8 mouse cellular contexts compared by ENCODE assay signal in genomic region chr3:146406007-146406341, GRCm38 (mm10). TPM values are rescaled to one million over a fixed set of nuclear protein-coding genes. Genes with fewer than 3 reads are reported as not detected.
A peak's percentile ranks its signal among the peaks of the same experiment; 100 is the strongest.
DNase-seq lines count a peak whose midpoint lies in the region; ATAC-seq and TF ChIP-seq lines count a peak whose summit lies in the region.

No protein-coding gene starts in this region.

- DNase-seq in urinary bladder, adult 18-20 months (ENCODE audit: low spot score in 2 of 2) = peak; percentile 51 to 76
- DNase-seq in urinary bladder, postnatal 10 days (ENCODE audit: low spot score) = no peak
- no peak for DNase-seq in hindbrain, postnatal 0 days (ENCODE audit: low spot score)
- DNase-seq in left cerebral cortex, adult 18-20 months (ENCODE audit: low spot score in 2 of 2) = no peak
- no peak for DNase-seq in thymus, postnatal 14 days

- H3K27me3 ChIP-seq in hindbrain, postnatal 0 days (ENCODE audit: insufficient read depth, low read length) = no peaks in the 10 kb centered on the region
- no peaks in the 10 kb centered on the region for H3K27me3 ChIP-seq in liver, embryonic 15.5 days
- no peaks in the 10 kb centered on the region for H3K27me3 ChIP-seq in stomach, embryonic 14.5 days (ENCODE audit: control insufficient read depth, insufficient read depth, low read length)

- H3K36me3 ChIP-seq in hindbrain, postnatal 0 days (ENCODE audit: insufficient read depth, low read length) = no peaks in the 10 kb centered on the region
- H3K36me3 ChIP-seq in liver, embryonic 15.5 days (replicated peaks) = peaks cover 45% of the 10 kb centered on the region
- H3K36me3 ChIP-seq in stomach, embryonic 14.5 days (ENCODE audit: control insufficient read depth, insufficient read depth, low read length) = no peaks in the 10 kb centered on the region

- no peak for ATAC-seq in hindbrain, postnatal 0 days
- no peak for ATAC-seq in liver, embryonic 15.5 days (ENCODE audit: insufficient read depth)
- ATAC-seq in stomach, embryonic 14.5 days (ENCODE audit: insufficient number of reproducible peaks, insufficient read depth, low FRiP score, low read depth) = peak; percentile 29; the same call in 1 of the 2 replicates
- ATAC-seq in CD4-positive, CD25-positive, alpha-beta regulatory T cell, adult 4 months = no peak

- H3K4me1 ChIP-seq in hindbrain, postnatal 0 days (ENCODE audit: insufficient read depth, low read length) = peaks cover 21% of the 10 kb centered on the region
- peaks cover 73% of the 10 kb centered on the region for H3K4me1 ChIP-seq in liver, embryonic 15.5 days (replicated peaks)
- H3K4me1 ChIP-seq in stomach, embryonic 14.5 days (ENCODE audit: control insufficient read depth, insufficient read depth, low read length) = peaks cover 14% of the 10 kb centered on the region

- no peaks in the 10 kb centered on the region for H3K9me3 ChIP-seq in hindbrain, postnatal 0 days (ENCODE audit: low read length)
- no peaks in the 10 kb centered on the region for H3K9me3 ChIP-seq in liver, embryonic 15.5 days (replicated peaks)
- no peaks in the 10 kb centered on the region for H3K9me3 ChIP-seq in stomach, embryonic 14.5 days (ENCODE audit: control insufficient read depth, low read depth, low read length)

- WGBS in hindbrain, postnatal 0 days = 54% methylated on average over 5 of the region's 5 CpGs
- WGBS in liver, embryonic 15.5 days (ENCODE audit: insufficient replicate concordance) = 42% methylated on average over 5 of the region's 5 CpGs
- WGBS in stomach, embryonic 14.5 days = 52% methylated on average over 5 of the region's 5 CpGs

- H3K4me2 ChIP-seq in hindbrain, postnatal 0 days (ENCODE audit: low read depth, low read length) = peak overlapping the region; percentile 76
- H3K4me2 ChIP-seq in liver, embryonic 15.5 days = peak overlapping the region; percentile 94
- H3K4me2 ChIP-seq in stomach, embryonic 14.5 days (replicated peaks; ENCODE audit: low read depth, low read length) = peak overlapping the region; percentile 70

- peak overlapping the region; percentile 86 for H3K9ac ChIP-seq in hindbrain, postnatal 0 days (replicated peaks; ENCODE audit: low read length)
- peak overlapping the region; percentile 99 for H3K9ac ChIP-seq in liver, embryonic 15.5 days
- H3K9ac ChIP-seq in stomach, embryonic 14.5 days (replicated peaks; ENCODE audit: low read depth, low read length) = no peak overlapping the region

- TF ChIP-seq CTCF in hindbrain, postnatal 0 days (IDR thresholded peaks at IDR 0.05; ENCODE audit: low read depth) = no peak

- peak overlapping the region; percentile 95 for H3K4me3 ChIP-seq in hindbrain, postnatal 0 days (ENCODE audit: low read length)
- peak overlapping the region; percentile 98 for H3K4me3 ChIP-seq in liver, embryonic 15.5 days (replicated peaks)
- H3K4me3 ChIP-seq in stomach, embryonic 14.5 days (ENCODE audit: low read depth, low read length) = peak overlapping the region; percentile 86

- H3K27ac ChIP-seq in hindbrain, postnatal 0 days = no peak overlapping the region
- peak overlapping the region; percentile 93 for H3K27ac ChIP-seq in liver, embryonic 15.5 days (replicated peaks)
- peak overlapping the region; percentile 77; the same call in 1 of the 2 replicates for H3K27ac ChIP-seq in stomach, embryonic 14.5 days (ENCODE audit: low read length)

RNA-seq across cellular contexts. Expression of gene Ssx2ip, which starts 1.5 kb away (rescaled TPM):
- 21.7 and 23.6 TPM in 2 replicates for total RNA-seq in hindbrain, postnatal 0 days (2014; rRNA removed)
- 21.7 and 23.5 TPM in 2 replicates for polyA plus RNA-seq in hindbrain, postnatal 0 days (2015; fragmentation: Nextera tagmentation; extraction: Ambion mirVana)
- polyA plus RNA-seq in liver, embryonic 15.5 days (2015; fragmentation: Nextera tagmentation; extraction: Ambion mirVana) = 81.7 and 84.5 TPM in 2 replicates
- polyA plus RNA-seq in stomach, embryonic 14.5 days (2014; fragmentation: Nextera tagmentation; extraction: Ambion mirVana) = 24.0 and 28.2 TPM in 2 replicates
- 10 to 100 TPM; 91.0 to 96.5 TPM for total RNA-seq in left cerebral cortex, adult 18-20 months (2021)
- 1 to 10 TPM in 1 of 2 experiments, under 1 TPM in 1; 0.62 to 1.1 TPM for polyA plus RNA-seq in CD4-positive, CD25-positive, alpha-beta regulatory T cell, adult 4 months (2017; shearing (Covaris generic))

RNA-seq across cellular contexts. Expression of gene Ctbs, which starts 43.6 kb away (rescaled TPM):
- 6.6 and 11.4 TPM in 2 replicates for total RNA-seq in hindbrain, postnatal 0 days (2014; rRNA removed)
- 5.7 and 6.2 TPM in 2 replicates for polyA plus RNA-seq in hindbrain, postnatal 0 days (2015; fragmentation: Nextera tagmentation; extraction: Ambion mirVana)
- polyA plus RNA-seq in liver, embryonic 15.5 days (2015; fragmentation: Nextera tagmentation; extraction: Ambion mirVana) = 5.3 and 5.4 TPM in 2 replicates
- polyA plus RNA-seq in stomach, embryonic 14.5 days (2014; fragmentation: Nextera tagmentation; extraction: Ambion mirVana) = 12.4 and 14.6 TPM in 2 replicates
- 1 to 10 TPM; 6.5 to 7.5 TPM for total RNA-seq in left cerebral cortex, adult 18-20 months (2021)
- 1 to 10 TPM; 6.0 to 8.3 TPM for polyA plus RNA-seq in CD4-positive, CD25-positive, alpha-beta regulatory T cell, adult 4 months (2017; shearing (Covaris generic))

Comparison
In these comparisons a context has a peak if more than half of its experiments do, and no peak if none do; other contexts are left out.
1. DNase-seq: peak in urinary bladder, adult 18-20 months (2 of 2); none in urinary bladder, postnatal 10 days (single experiment), hindbrain, postnatal 0 days (single experiment), left cerebral cortex, adult 18-20 months (0 of 2) and thymus, postnatal 14 days (single experiment).
2. RNA of gene Ssx2ip, which starts 1.5 kb away (polyA plus RNA-seq): 81.7 to 84.5 TPM in liver, embryonic 15.5 days, 24.0 to 28.2 TPM in stomach, embryonic 14.5 days and 21.7 to 23.5 TPM in hindbrain, postnatal 0 days; 0.62 to 1.1 TPM in CD4-positive, CD25-positive, alpha-beta regulatory T cell, adult 4 months; every median in the first group is over 10 times any median in the second.
3. Peak in every context shown above with its lines, with median percentiles within 50 percentile points of each other: H3K4me2 ChIP-seq and H3K4me3 ChIP-seq.